Mouse (Mus musculus) frontal cortex, postnatal 36 days (tissue): Measurements from ENCODE around the gene Ptpn14.
A peak's percentile ranks its signal among the peaks of the same experiment; 100 is the strongest.

Experiments
- DNase-seq, 2 experiments: peaks; one replicate each; pipeline ENCODE4 v3.0.0; 2022; ENCODE audit warnings: low spot score in 2 of 2

Gene Ptpn14

GRCm38 (mm10) chr1:189902413-189902812 is 174.3 kb downstream of the Ptpn14 start:
- DNase-seq = no peak

GRCm38 (mm10) chr1:189903169-189903568 is 175.1 kb downstream of the Ptpn14 start:
- DNase-seq = no peak

GRCm38 (mm10) chr1:189910685-189911345 is 182.7 kb downstream of the Ptpn14 start:
- no peak for DNase-seq

GRCm38 (mm10) chr1:189913093-189913760 is 185.2 kb downstream of the Ptpn14 start:
- no peak for DNase-seq

GRCm38 (mm10) chr1:189916422-189917125 is 188.5 kb downstream of the Ptpn14 start:
- DNase-seq = no peak

- DNase-seq = no peak
Observed at GRCm38 (mm10) chr1:189917126-189917500, 189.0 kb downstream of the Ptpn14 start.

GRCm38 (mm10) chr1:189919756-189920155 is 191.7 kb downstream of the Ptpn14 start:
- peak in 1 of 2 experiments; percentile 80 for DNase-seq

GRCm38 (mm10) chr1:189920701-189921567 is 192.9 kb downstream of the Ptpn14 start:
- DNase-seq = no peak

- DNase-seq = no peak
Observed at GRCm38 (mm10) chr1:189921568-189921817, 193.4 kb downstream of the Ptpn14 start.

GRCm38 (mm10) chr1:189921818-189922592 is 193.9 kb downstream of the Ptpn14 start, which contains the start of gene Smyd2:
Gene Smyd2, minus strand, starts transcription at chr1:189922363.
- DNase-seq = peak; percentile 60 to 65

- DNase-seq = no peak
Observed at GRCm38 (mm10) chr1:189922721-189923120, 194.7 kb downstream of the Ptpn14 start.

GRCm38 (mm10) chr1:189923157-189923556 is 195.1 kb downstream of the Ptpn14 start:
- DNase-seq = no peak

- DNase-seq = no peak
Observed at GRCm38 (mm10) chr1:189923871-189924568, 196.0 kb downstream of the Ptpn14 start.

- no peak for DNase-seq
Observed at GRCm38 (mm10) chr1:189926279-189926678, 198.2 kb downstream of the Ptpn14 start.
